Mouse (Mus musculus) cerebellum, adult 2 months (tissue): Measurements from ENCODE around the gene Pgghg. TPM values are rescaled to one million over a fixed set of nuclear protein-coding genes. Genes with fewer than 3 reads are reported as not detected.

Source experiments
- DNase-seq, 2 experiments: peaks; one replicate each; pipeline ENCODE4 v3.0.0; 2021
- H3K27ac ChIP-seq: fragments of 200-500 bp; 2 replicates; pipeline ENCODE4 v1.5.1; 2012; ENCODE audit warnings: low read length, control low read depth, inconsistent platforms; ENCODE audit not compliant: insufficient read depth
- H3K27me3 ChIP-seq: fragments of 200-500 bp; 2 replicates; pipeline ENCODE4 v1.6.1; 2012; ENCODE audit warnings: inconsistent platforms, mild to moderate bottlenecking, low read length, moderate library complexity; ENCODE audit not compliant: control insufficient read depth, insufficient read depth
- H3K4me1 ChIP-seq: fragments of 200-500 bp; 2 replicates; pipeline ENCODE4 v1.6.1; 2011; ENCODE audit warnings: low read length; ENCODE audit not compliant: control insufficient read depth, insufficient read depth
- H3K4me3 ChIP-seq: fragments of 200-500 bp; replicated peaks from 2 replicates; pipeline ENCODE3; 2011; ENCODE audit warnings: mild to moderate bottlenecking, low read depth, low read length, control low read depth; ENCODE audit not compliant: insufficient read depth
- CTCF ChIP-seq: fragments of 200-500 bp; IDR thresholded peaks from 2 replicates; pipeline ENCODE4 v1.5.1; 2011; ENCODE audit warnings: low read depth, mild to moderate bottlenecking, control low read depth, low read length, moderate library complexity, borderline replicate concordance; ENCODE audit not compliant: insufficient read depth
- POLR2A ChIP-seq: fragments of 200-500 bp; IDR thresholded peaks from 2 replicates; pipeline ENCODE4 v1.6.1; 2011; ENCODE audit warnings: low read length, control low read depth, borderline replicate concordance; ENCODE audit not compliant: insufficient read depth
- WGBS: fragments of 180-500 bp; shearing (Covaris S2); methylation state at CpG from one replicate; pipeline ENCODE4 v1.1.7; 2018; 5-methylcytosine and 5-hydroxymethylcytosine counted together
- polyA plus RNA-seq: library from polyadenylated mRNA; depleted of rRNA; stranded (reverse); fragments of >200 nt; gene quantifications from 2 replicates; pipeline ENCODE4 v1.2.3, GENCODE M21; 2012; rRNA removed

Gene Pgghg
- polyA plus RNA-seq, 1 experiment, result 5.6 TPM

GRCm38 (mm10) chr7:140989022-140989421, 47.8 kb downstream of the Pgghg start:
- 73% methylated on average over 4 of the region's 4 CpGs for WGBS
- H3K27me3 ChIP-seq, result no peaks in the 10 kb centered on the region
- H3K4me3 ChIP-seq, result no peak overlapping the region
- no peak overlapping the region for H3K27ac ChIP-seq
- TF ChIP-seq POLR2A (no peak), CTCF (no peak)
- DNase-seq, result no peak
- no peaks in the 10 kb centered on the region for H3K4me1 ChIP-seq

GRCm38 (mm10) chr7:140990185-140990584, 49.0 kb downstream of the Pgghg start:
- Histone ChIP-seq H3K4me3 (no peak overlapping the region), H3K27ac (no peak overlapping the region), H3K4me1 (no peaks in the 10 kb centered on the region), H3K27me3 (no peaks in the 10 kb centered on the region)
- TF ChIP-seq POLR2A, result no peak
- no peak for TF ChIP-seq CTCF
- 69% methylated on average over 6 of the region's 6 CpGs for WGBS
- DNase-seq, result no peak

- Histone ChIP-seq H3K4me1 (no peaks in the 10 kb centered on the region), H3K27ac (no peak overlapping the region), H3K4me3 (no peak overlapping the region), H3K27me3 (no peaks in the 10 kb centered on the region)
- TF ChIP-seq POLR2A (no peak), CTCF (no peak)
- no peak for DNase-seq
- WGBS, result 37% methylated on average over 5 of the region's 5 CpGs
Measured at GRCm38 (mm10) chr7:140990622-140991021, 49.4 kb downstream of the Pgghg start.

- Histone ChIP-seq H3K27me3 (no peaks in the 10 kb centered on the region), H3K27ac (no peak overlapping the region), H3K4me1 (no peaks in the 10 kb centered on the region), H3K4me3 (no peak overlapping the region)
- TF ChIP-seq CTCF, result no peak
- TF ChIP-seq POLR2A, result no peak
- DNase-seq, result no peak
- WGBS, result 89% methylated on average over 14 of the region's 14 CpGs
Measured at GRCm38 (mm10) chr7:140991117-140991689, 50.0 kb downstream of the Pgghg start.

Other genes starting within 250 kb of the Pgghg start
- not detected in 2 replicates for gene Olfr541, start 244.1 kb upstream of the Pgghg start, polyA plus RNA-seq
- 0.18 and 0.25 TPM in 2 replicates for gene Cyp2e1, start 177.7 kb upstream of the Pgghg start, polyA plus RNA-seq
- 0.11 and 0.79 TPM in 2 replicates for gene Syce1, start 153.5 kb upstream of the Pgghg start, polyA plus RNA-seq
- 13.2 and 14.5 TPM in 2 replicates for gene Zfp941, start 119.2 kb upstream of the Pgghg start, polyA plus RNA-seq
- gene Urah, start 106.4 kb upstream of the Pgghg start, polyA plus RNA-seq, result 0.38 and 0.62 TPM in 2 replicates
- not detected in 2 replicates for gene Scgb1c1, start 95.8 kb upstream of the Pgghg start, polyA plus RNA-seq
- gene Odf3, start 93.6 kb upstream of the Pgghg start, polyA plus RNA-seq, result 0.13 TPM in 1 of 2 replicates, not detected in the other
- 0.15 and 0.25 TPM in 2 replicates for gene Gm45785, start 85.1 kb upstream of the Pgghg start, polyA plus RNA-seq
- 71.1 and 74.7 TPM in 2 replicates for gene Ric8a, start 84.4 kb upstream of the Pgghg start, polyA plus RNA-seq
- 30.8 TPM in 2 replicates for gene Bet1l, start 83.8 kb upstream of the Pgghg start, polyA plus RNA-seq
- 107 and 109 TPM in 2 replicates for gene Psmd13, start 59.4 kb upstream of the Pgghg start, polyA plus RNA-seq
- 93.6 and 99.4 TPM in 2 replicates for gene Sirt3, start 59.1 kb upstream of the Pgghg start, polyA plus RNA-seq
- gene Cox8b, start 40.9 kb upstream of the Pgghg start, polyA plus RNA-seq, result 4.9 and 7.9 TPM in 2 replicates
- gene Nlrp6, start 20.5 kb upstream of the Pgghg start, polyA plus RNA-seq, result 0.18 and 0.54 TPM in 2 replicates
- 0.16 TPM in 1 of 2 replicates, not detected in the other for gene Ifitm5, start 8.9 kb downstream of the Pgghg start, polyA plus RNA-seq
- not detected in 2 replicates for gene Gm45717, start 14.5 kb downstream of the Pgghg start, polyA plus RNA-seq
- gene Ifitm2, start 14.6 kb downstream of the Pgghg start, polyA plus RNA-seq, result 31.7 and 35.3 TPM in 2 replicates
- gene Ifitm1, start 25.8 kb downstream of the Pgghg start, polyA plus RNA-seq, result 19.9 and 20.0 TPM in 2 replicates
- gene Ifitm3, start 69.4 kb downstream of the Pgghg start, polyA plus RNA-seq, result 44.4 and 47.9 TPM in 2 replicates
- gene Ifitm6, start 76.5 kb downstream of the Pgghg start, polyA plus RNA-seq, result 0.56 and 0.87 TPM in 2 replicates
- gene Gm17387, start 87.7 kb downstream of the Pgghg start, polyA plus RNA-seq, result not detected in 2 replicates
- gene B4galnt4, start 119.7 kb downstream of the Pgghg start, polyA plus RNA-seq, result 79.0 and 90.6 TPM in 2 replicates
- 9.6 and 11.2 TPM in 2 replicates for gene Pkp3, start 136.8 kb downstream of the Pgghg start, polyA plus RNA-seq
- gene Sigirr, start 159.2 kb downstream of the Pgghg start, polyA plus RNA-seq, result 2.8 and 4.1 TPM in 2 replicates
- gene Ano9, start 176.4 kb downstream of the Pgghg start, polyA plus RNA-seq, result 0.08 TPM in 1 of 2 replicates, not detected in the other
- 62.4 and 64.2 TPM in 2 replicates for gene Ptdss2, start 181.0 kb downstream of the Pgghg start, polyA plus RNA-seq
- gene Rnh1, start 231.5 kb downstream of the Pgghg start, polyA plus RNA-seq, result 66.9 and 67.4 TPM in 2 replicates